In the genomic region with DNA sequence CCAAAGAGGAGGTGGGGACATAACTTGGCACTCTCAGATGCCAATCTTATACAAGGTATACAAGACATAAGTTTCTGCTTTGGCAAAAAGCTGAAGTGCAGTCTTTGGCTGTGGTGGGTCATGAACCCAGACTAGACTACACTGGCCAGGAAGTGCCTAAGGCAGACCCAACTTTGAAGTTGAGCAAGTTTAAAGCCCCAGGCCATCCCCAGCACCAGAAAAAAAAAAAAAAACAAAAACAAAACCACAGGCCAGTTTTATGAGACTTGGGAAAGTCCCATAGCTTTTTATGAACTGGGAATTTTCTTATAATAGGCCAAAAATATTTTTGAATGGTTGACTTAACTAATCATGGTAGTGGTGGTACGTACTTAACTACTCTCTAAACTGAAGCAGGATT, we compare ENCODE assay signal across 8 mouse cellular contexts. TPM values are rescaled to one million over a fixed set of nuclear protein-coding genes. Genes with fewer than 3 reads are reported as not detected.
DNase-seq lines count a peak whose midpoint lies in the region; ATAC-seq and TF ChIP-seq lines count a peak whose summit lies in the region.

No protein-coding gene starts in this region.

- peak overlapping the region; percentile 96 for H3K4me3 ChIP-seq in kidney, embryonic 15.5 days (replicated peaks)
- H3K4me3 ChIP-seq in hindbrain, postnatal 0 days (ENCODE audit: low read length): peak overlapping the region; percentile 98
- peak overlapping the region; percentile 93 for H3K4me3 ChIP-seq in midbrain, embryonic 16.5 days (ENCODE audit: low read depth, low read length)

- ATAC-seq in kidney, embryonic 15.5 days (replicated peaks; ENCODE audit: low FRiP score): no peak
- ATAC-seq in common myeloid progenitor, adult 5-6 weeks (replicated peaks; ENCODE audit: low read depth, poor library complexity, severe bottlenecking): peak; percentile 7
- ATAC-seq in hindbrain, postnatal 0 days: no peak
- 0 out of 2 replicates have a peak, but pooled peaks have one; percentile 3 for ATAC-seq in midbrain, embryonic 16.5 days

- peaks cover 18% of the 10 kb centered on the region for H3K4me1 ChIP-seq in kidney, embryonic 15.5 days
- H3K4me1 ChIP-seq in hindbrain, postnatal 0 days (ENCODE audit: insufficient read depth, low read length): peaks cover 4% of the 10 kb centered on the region
- peaks cover 14% of the 10 kb centered on the region for H3K4me1 ChIP-seq in midbrain, embryonic 16.5 days (ENCODE audit: control insufficient read depth, insufficient read depth, low read length)

- H3K4me2 ChIP-seq in kidney, embryonic 15.5 days: peak overlapping the region; percentile 85
- H3K4me2 ChIP-seq in hindbrain, postnatal 0 days (ENCODE audit: low read depth, low read length): peak overlapping the region; percentile 89
- peak overlapping the region; percentile 75 for H3K4me2 ChIP-seq in midbrain, embryonic 16.5 days (ENCODE audit: low read length)

- peaks cover 43% of the 10 kb centered on the region for H3K36me3 ChIP-seq in kidney, embryonic 15.5 days
- H3K36me3 ChIP-seq in hindbrain, postnatal 0 days (ENCODE audit: insufficient read depth, low read length): peaks cover 8% of the 10 kb centered on the region
- peaks cover 14% of the 10 kb centered on the region; the same call in 1 of the 2 replicates for H3K36me3 ChIP-seq in midbrain, embryonic 16.5 days (ENCODE audit: control insufficient read depth, insufficient read depth, low read length)

- H3K9me3 ChIP-seq in kidney, embryonic 15.5 days (replicated peaks): no peaks in the 10 kb centered on the region
- H3K9me3 ChIP-seq in hindbrain, postnatal 0 days (ENCODE audit: low read length): no peaks in the 10 kb centered on the region
- no peaks in the 10 kb centered on the region for H3K9me3 ChIP-seq in midbrain, embryonic 16.5 days (replicated peaks; ENCODE audit: control insufficient read depth, low read length, poor library complexity, severe bottlenecking)

- H3K27ac ChIP-seq in kidney, embryonic 15.5 days: peak overlapping the region; percentile 84
- H3K27ac ChIP-seq in hindbrain, postnatal 0 days: 0 out of 2 replicates have a peak overlapping the region, but pooled peaks have one; percentile 80
- H3K27ac ChIP-seq in midbrain, embryonic 16.5 days (ENCODE audit: low read length): peak overlapping the region; percentile 4; the same call in 1 of the 2 replicates

- H3K27me3 ChIP-seq in kidney, embryonic 15.5 days: no peaks in the 10 kb centered on the region
- H3K27me3 ChIP-seq in hindbrain, postnatal 0 days (ENCODE audit: insufficient read depth, low read length): no peaks in the 10 kb centered on the region
- no peaks in the 10 kb centered on the region for H3K27me3 ChIP-seq in midbrain, embryonic 16.5 days (ENCODE audit: control insufficient read depth, insufficient read depth, low read depth, low read length)

- TF ChIP-seq CTCF in hindbrain, postnatal 0 days (IDR thresholded peaks at IDR 0.05; ENCODE audit: low read depth): no peak

- no peak for DNase-seq in kidney, postnatal 14 days
- DNase-seq in hindbrain, postnatal 0 days (ENCODE audit: low spot score): no peak
- DNase-seq in cerebellum, postnatal 10 days: no peak
- no peak for DNase-seq in cerebellum, postnatal 36 days
- no peak for DNase-seq in thymus, postnatal 25 days

- 97% methylated on average over 1 of the region's 1 CpGs for WGBS in kidney, embryonic 15.5 days
- WGBS in hindbrain, postnatal 0 days: 92% methylated on average over 1 of the region's 1 CpGs
- WGBS in midbrain, embryonic 16.5 days: 89% methylated on average over 1 of the region's 1 CpGs

- peak overlapping the region; percentile 95 for H3K9ac ChIP-seq in kidney, embryonic 15.5 days
- peak overlapping the region; percentile 78; the same call in 1 of the 2 replicates for H3K9ac ChIP-seq in hindbrain, postnatal 0 days (replicated peaks; ENCODE audit: low read length)
- H3K9ac ChIP-seq in midbrain, embryonic 16.5 days (ENCODE audit: low read depth, low read length): peak overlapping the region; percentile 83

RNA-seq across cellular contexts. Expression of a gene that starts 0.7 kb away (rescaled TPM):
- polyA plus RNA-seq in kidney, embryonic 15.5 days (2015; fragmentation: Nextera tagmentation; extraction: Ambion mirVana): 8.8 and 9.8 TPM in 2 replicates
- total RNA-seq in common myeloid progenitor, adult 5-6 weeks (2017): 9.2 and 11.0 TPM in 2 replicates
- total RNA-seq in hindbrain, postnatal 0 days (2014; rRNA removed): 50.2 and 50.9 TPM in 2 replicates
- polyA plus RNA-seq in hindbrain, postnatal 0 days (2015; fragmentation: Nextera tagmentation; extraction: Ambion mirVana): 11.3 and 11.8 TPM in 2 replicates
- 13.2 and 13.8 TPM in 2 replicates for polyA plus RNA-seq in midbrain, embryonic 16.5 days (2015; fragmentation: Nextera tagmentation; extraction: Ambion mirVana)

RNA-seq across cellular contexts. Expression of a gene that starts 44.4 kb away (rescaled TPM):
- polyA plus RNA-seq in kidney, embryonic 15.5 days (2015; fragmentation: Nextera tagmentation; extraction: Ambion mirVana): 39.5 and 40.8 TPM in 2 replicates
- total RNA-seq in common myeloid progenitor, adult 5-6 weeks (2017): 32.6 and 34.3 TPM in 2 replicates
- total RNA-seq in hindbrain, postnatal 0 days (2014; rRNA removed): 87.1 and 93.7 TPM in 2 replicates
- 32.5 and 33.6 TPM in 2 replicates for polyA plus RNA-seq in hindbrain, postnatal 0 days (2015; fragmentation: Nextera tagmentation; extraction: Ambion mirVana)
- polyA plus RNA-seq in midbrain, embryonic 16.5 days (2015; fragmentation: Nextera tagmentation; extraction: Ambion mirVana): 42.1 and 50.4 TPM in 2 replicates

Comparison
In these comparisons a context has a peak if more than half of its experiments do, and no peak if none do; other contexts are left out.
1. ATAC-seq: peak in common myeloid progenitor, adult 5-6 weeks (single experiment) and midbrain, embryonic 16.5 days (single experiment); none in kidney, embryonic 15.5 days (single experiment) and hindbrain, postnatal 0 days (single experiment).
2. H3K27ac ChIP-seq: peak in every context shown above with its lines; median percentile 84 in kidney, embryonic 15.5 days; 80 in hindbrain, postnatal 0 days; 4 in midbrain, embryonic 16.5 days.
3. Peak in every context shown above with its lines, with median percentiles within 50 percentile points of each other: H3K4me2 ChIP-seq, H3K4me3 ChIP-seq and H3K9ac ChIP-seq.